Comparison of ENCODE assay signal across 16 mouse cellular contexts in genomic region chr13:112346659-112347142, GRCm38 (mm10). TPM values are rescaled to one million over a fixed set of nuclear protein-coding genes. Genes with fewer than 3 reads are reported as not detected.
DNase-seq lines count a peak whose midpoint lies in the region; ATAC-seq lines count a peak whose summit lies in the region.
"Had no signal": no experiment of that assay in that cellular context is flagged by ENCODE, and none has a peak within 500 bp of the region (broad histone marks: within the 10 kb centered on the region; RNA-seq: fewer than 3 reads in every experiment).

No protein-coding gene starts in this region.

- H3K9ac ChIP-seq in forebrain, embryonic 11.5 days (ENCODE audit: low read length): no peak overlapping the region
- no peak overlapping the region for H3K9ac ChIP-seq in forebrain, embryonic 16.5 days (replicated peaks; ENCODE audit: low read depth, low read length)
- no peak overlapping the region for H3K9ac ChIP-seq in midbrain, embryonic 11.5 days (ENCODE audit: low read length)
- H3K9ac ChIP-seq in midbrain, embryonic 13.5 days (replicated peaks): no peak overlapping the region
- no peak overlapping the region for H3K9ac ChIP-seq in stomach, embryonic 16.5 days (ENCODE audit: low read length)
- H3K9ac ChIP-seq: forebrain, embryonic 13.5 days; heart, embryonic 12.5 days; liver, postnatal 0 days had no signal

- WGBS in forebrain, embryonic 11.5 days: 64% methylated on average over 7 of the region's 7 CpGs
- WGBS in forebrain, embryonic 16.5 days: 68% methylated on average over 7 of the region's 7 CpGs
- WGBS in midbrain, embryonic 11.5 days: 64% methylated on average over 7 of the region's 7 CpGs
- WGBS in midbrain, embryonic 13.5 days: 68% methylated on average over 7 of the region's 7 CpGs
- 27% methylated on average over 7 of the region's 7 CpGs for WGBS in stomach, embryonic 16.5 days

- ATAC-seq in forebrain, embryonic 11.5 days (replicated peaks; ENCODE audit: low FRiP score): no peak
- ATAC-seq in forebrain, embryonic 16.5 days: no peak
- no peak for ATAC-seq in midbrain, embryonic 11.5 days (ENCODE audit: low FRiP score)
- no peak for ATAC-seq in midbrain, embryonic 13.5 days
- 0 out of 2 replicates have a peak, but pooled peaks have one; percentile 26 for ATAC-seq in stomach, embryonic 16.5 days (ENCODE audit: insufficient read depth, low FRiP score)
- ATAC-seq: forebrain, embryonic 13.5 days; hindbrain, embryonic 16.5 days; liver, postnatal 0 days had no signal

- no peak overlapping the region for H3K4me3 ChIP-seq in forebrain, embryonic 11.5 days (ENCODE audit: low read depth, low read length)
- no peak overlapping the region for H3K4me3 ChIP-seq in forebrain, embryonic 16.5 days (replicated peaks; ENCODE audit: low read length)
- no peak overlapping the region for H3K4me3 ChIP-seq in midbrain, embryonic 11.5 days (ENCODE audit: low read depth, low read length)
- H3K4me3 ChIP-seq in midbrain, embryonic 13.5 days (replicated peaks): no peak overlapping the region
- no peak overlapping the region for H3K4me3 ChIP-seq in stomach, embryonic 16.5 days (replicated peaks; ENCODE audit: low read length)
- H3K4me3 ChIP-seq: forebrain, embryonic 13.5 days; heart, embryonic 12.5 days had no signal

- no peaks in the 10 kb centered on the region for H3K9me3 ChIP-seq in forebrain, embryonic 11.5 days (ENCODE audit: control insufficient read depth, low read length)
- H3K9me3 ChIP-seq in forebrain, embryonic 16.5 days (ENCODE audit: control insufficient read depth, low read length): no peaks in the 10 kb centered on the region
- no peaks in the 10 kb centered on the region for H3K9me3 ChIP-seq in midbrain, embryonic 11.5 days (ENCODE audit: control insufficient read depth, low read length)
- no peaks in the 10 kb centered on the region for H3K9me3 ChIP-seq in midbrain, embryonic 13.5 days
- no peaks in the 10 kb centered on the region for H3K9me3 ChIP-seq in stomach, embryonic 16.5 days (replicated peaks; ENCODE audit: control insufficient read depth, low read length)
- H3K9me3 ChIP-seq: forebrain, embryonic 13.5 days; heart, embryonic 12.5 days had no signal

- H3K4me2 ChIP-seq in forebrain, embryonic 11.5 days (ENCODE audit: low read depth, low read length, severe bottlenecking): no peak overlapping the region
- H3K4me2 ChIP-seq in forebrain, embryonic 16.5 days (ENCODE audit: low read length): no peak overlapping the region
- no peak overlapping the region for H3K4me2 ChIP-seq in midbrain, embryonic 11.5 days
- H3K4me2 ChIP-seq in midbrain, embryonic 13.5 days (replicated peaks): no peak overlapping the region
- H3K4me2 ChIP-seq in stomach, embryonic 16.5 days (ENCODE audit: low read depth, low read length): no peak overlapping the region
- H3K4me2 ChIP-seq: forebrain, embryonic 13.5 days; heart, embryonic 12.5 days had no signal

- no peaks in the 10 kb centered on the region for H3K27me3 ChIP-seq in forebrain, embryonic 11.5 days (ENCODE audit: control insufficient read depth, insufficient read depth, low read length)
- no peaks in the 10 kb centered on the region for H3K27me3 ChIP-seq in forebrain, embryonic 16.5 days (replicated peaks; ENCODE audit: control insufficient read depth, insufficient read depth, low read length)
- no peaks in the 10 kb centered on the region for H3K27me3 ChIP-seq in midbrain, embryonic 11.5 days (ENCODE audit: control insufficient read depth, insufficient read depth, low read length)
- H3K27me3 ChIP-seq in midbrain, embryonic 13.5 days: no peaks in the 10 kb centered on the region
- H3K27me3 ChIP-seq in stomach, embryonic 16.5 days (ENCODE audit: control insufficient read depth, insufficient read depth, low read length): no peaks in the 10 kb centered on the region
- H3K27me3 ChIP-seq: forebrain, embryonic 13.5 days; heart, embryonic 12.5 days had no signal

- no peak overlapping the region for H3K27ac ChIP-seq in forebrain, embryonic 11.5 days (ENCODE audit: low read depth, low read length)
- H3K27ac ChIP-seq in forebrain, embryonic 16.5 days (ENCODE audit: low read length): no peak overlapping the region
- H3K27ac ChIP-seq in midbrain, embryonic 11.5 days (ENCODE audit: low read depth, low read length): no peak overlapping the region
- H3K27ac ChIP-seq in midbrain, embryonic 13.5 days: no peak overlapping the region
- no peak overlapping the region for H3K27ac ChIP-seq in stomach, embryonic 16.5 days (ENCODE audit: low read length)
- H3K27ac ChIP-seq: forebrain, embryonic 13.5 days had no signal

- peak; percentile 47 for DNase-seq in forebrain, embryonic 11.5 days (ENCODE audit: low spot score)
- DNase-seq in midbrain, embryonic 11.5 days (ENCODE audit: low spot score, missing footprints): peak; percentile 70
- peak; percentile 84 for DNase-seq in forelimb bud, embryonic 11.5 days (ENCODE audit: low read depth, low spot score)
- no peak for DNase-seq in spleen, postnatal 4 days (ENCODE audit: low spot score in 2 of 2)
- DNase-seq in ovary, postnatal 14 days (ENCODE audit: low spot score): no peak
- DNase-seq: cerebellum, postnatal 14 days; gastrocnemius, postnatal 25 days; liver, postnatal 0 days; midbrain, embryonic 14.5 days; right cerebral cortex, postnatal 14 days had no signal

- H3K36me3 ChIP-seq in forebrain, embryonic 11.5 days (ENCODE audit: control insufficient read depth, insufficient read depth, low read length): no peaks in the 10 kb centered on the region
- H3K36me3 ChIP-seq in forebrain, embryonic 16.5 days (ENCODE audit: control insufficient read depth, insufficient read depth): no peaks in the 10 kb centered on the region
- H3K36me3 ChIP-seq in midbrain, embryonic 11.5 days (ENCODE audit: control insufficient read depth, insufficient read depth, low read length): no peaks in the 10 kb centered on the region
- no peaks in the 10 kb centered on the region for H3K36me3 ChIP-seq in midbrain, embryonic 13.5 days
- no peaks in the 10 kb centered on the region for H3K36me3 ChIP-seq in stomach, embryonic 16.5 days (ENCODE audit: control insufficient read depth, insufficient read depth, low read length)
- H3K36me3 ChIP-seq: heart, embryonic 12.5 days had no signal

- H3K4me1 ChIP-seq in forebrain, embryonic 11.5 days (replicated peaks; ENCODE audit: control insufficient read depth, insufficient read depth, low read length): no peaks in the 10 kb centered on the region
- H3K4me1 ChIP-seq in forebrain, embryonic 16.5 days (replicated peaks; ENCODE audit: control insufficient read depth, insufficient read depth, low read length): no peaks in the 10 kb centered on the region
- H3K4me1 ChIP-seq in midbrain, embryonic 11.5 days (ENCODE audit: control insufficient read depth, insufficient read depth, low read length): no peaks in the 10 kb centered on the region
- H3K4me1 ChIP-seq in midbrain, embryonic 13.5 days (replicated peaks): 0 out of 2 replicates have a peak, but pooled peaks cover 3% of the 10 kb centered on the region
- 0 out of 2 replicates have a peak, but pooled peaks cover 2% of the 10 kb centered on the region for H3K4me1 ChIP-seq in stomach, embryonic 16.5 days (ENCODE audit: control insufficient read depth, insufficient read depth, low read length)
- H3K4me1 ChIP-seq: forebrain, embryonic 13.5 days had no signal

RNA-seq across cellular contexts. Expression of gene Ankrd55, which starts 58.5 kb away (rescaled TPM):
- 1.1 and 1.3 TPM in 2 replicates for polyA plus RNA-seq in forebrain, embryonic 11.5 days (2014; fragmentation: Nextera tagmentation; extraction: Ambion mirVana)
- 3.2 and 4.9 TPM in 2 replicates for polyA plus RNA-seq in forebrain, embryonic 16.5 days (2015; fragmentation: Nextera tagmentation; extraction: Ambion mirVana)
- polyA plus RNA-seq in midbrain, embryonic 11.5 days (2014; fragmentation: Nextera tagmentation; extraction: Ambion mirVana): 1.9 and 2.3 TPM in 2 replicates
- polyA plus RNA-seq in midbrain, embryonic 13.5 days (2015; fragmentation: Nextera tagmentation; extraction: Ambion mirVana): 3.6 and 3.9 TPM in 2 replicates
- 0.39 and 0.46 TPM in 2 replicates for polyA plus RNA-seq in stomach, embryonic 16.5 days (2015; fragmentation: Nextera tagmentation; extraction: Ambion mirVana)

Comparison
In these comparisons a context has a peak if more than half of its experiments do, and no peak if none do; other contexts are left out.
1. DNase-seq: peak in forebrain, embryonic 11.5 days (single experiment), midbrain, embryonic 11.5 days (single experiment) and forelimb bud, embryonic 11.5 days (single experiment); none in spleen, postnatal 4 days (0 of 2) and ovary, postnatal 14 days (single experiment).